Mouse (Mus musculus): Measurements from ENCODE around the gene Nr2f2. TPM values are rescaled to one million over a fixed set of nuclear protein-coding genes. Genes with fewer than 3 reads are reported as not detected.

The Nr2f2 gene
- polyA plus RNA-seq, 1 experiment from 2014 or later = 5.3 TPM

DNA sequence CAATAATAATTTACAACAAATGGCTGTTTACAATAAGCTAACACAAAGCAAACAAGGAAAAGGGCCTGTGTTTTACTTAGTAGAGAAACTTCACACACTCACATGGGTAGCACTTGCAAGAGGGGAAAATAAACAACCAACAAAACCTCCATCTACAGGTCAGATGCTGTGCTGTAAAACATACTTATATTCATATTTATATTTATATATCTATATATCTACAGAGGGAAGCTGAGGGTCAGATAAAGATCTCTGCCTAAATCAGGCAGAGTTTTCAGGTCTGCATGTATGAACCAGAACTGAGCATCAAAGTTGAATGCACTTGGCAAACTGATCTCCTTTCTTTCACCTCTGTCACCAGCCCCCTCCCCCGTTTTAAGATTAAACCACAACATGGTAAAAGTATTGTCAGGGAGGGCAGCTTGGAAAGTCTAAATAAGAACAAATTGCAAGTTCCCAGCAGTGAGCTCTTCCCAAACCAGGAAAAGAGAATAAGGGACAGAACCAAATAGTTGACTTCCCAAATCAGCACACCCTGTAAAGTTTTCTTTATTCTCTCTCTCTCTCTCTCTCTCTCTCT lies 14.5 kb downstream of the Nr2f2 start:
- DNase-seq (ENCODE audit: low spot score) = no peak

DNA sequence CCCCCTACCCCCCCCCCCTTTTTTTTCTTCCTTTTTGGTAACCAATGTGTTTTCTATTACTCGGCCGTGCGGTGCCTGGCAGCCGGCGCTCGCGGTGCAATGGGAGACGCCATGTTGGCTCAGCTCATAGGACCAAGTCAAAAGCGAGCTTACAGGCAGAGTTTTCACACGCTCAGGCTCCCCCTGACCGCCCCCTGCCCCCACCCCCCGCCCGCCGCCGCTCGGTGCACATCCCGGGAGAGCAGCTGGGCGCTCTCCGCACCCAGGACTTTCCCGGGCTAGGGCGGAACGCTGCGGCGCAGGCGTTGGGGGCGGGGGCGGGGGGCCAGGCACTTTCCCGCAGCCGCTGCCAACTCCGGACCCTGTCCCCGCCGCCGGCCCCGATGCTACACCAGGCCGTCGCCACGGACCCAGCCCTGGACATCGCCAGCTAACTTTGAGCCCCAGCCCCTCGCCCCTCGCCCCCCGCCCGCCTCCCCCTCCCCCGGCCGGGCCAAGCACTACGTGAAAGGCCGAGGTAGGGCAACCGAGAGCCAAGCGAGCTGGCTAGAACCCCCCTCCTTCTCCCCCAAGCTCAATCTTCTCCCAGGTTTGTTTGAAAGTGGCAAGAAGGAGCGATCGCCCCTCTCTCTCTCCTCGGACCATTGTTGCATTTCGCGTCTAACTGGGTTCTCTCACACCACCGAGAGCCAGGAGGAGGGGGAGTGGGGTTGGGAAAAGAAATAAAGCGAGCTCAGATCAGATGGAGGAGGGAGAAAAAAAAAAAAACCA lies 15.6 kb downstream of the Nr2f2 start:
- no peak for DNase-seq (ENCODE audit: low spot score)

DNA sequence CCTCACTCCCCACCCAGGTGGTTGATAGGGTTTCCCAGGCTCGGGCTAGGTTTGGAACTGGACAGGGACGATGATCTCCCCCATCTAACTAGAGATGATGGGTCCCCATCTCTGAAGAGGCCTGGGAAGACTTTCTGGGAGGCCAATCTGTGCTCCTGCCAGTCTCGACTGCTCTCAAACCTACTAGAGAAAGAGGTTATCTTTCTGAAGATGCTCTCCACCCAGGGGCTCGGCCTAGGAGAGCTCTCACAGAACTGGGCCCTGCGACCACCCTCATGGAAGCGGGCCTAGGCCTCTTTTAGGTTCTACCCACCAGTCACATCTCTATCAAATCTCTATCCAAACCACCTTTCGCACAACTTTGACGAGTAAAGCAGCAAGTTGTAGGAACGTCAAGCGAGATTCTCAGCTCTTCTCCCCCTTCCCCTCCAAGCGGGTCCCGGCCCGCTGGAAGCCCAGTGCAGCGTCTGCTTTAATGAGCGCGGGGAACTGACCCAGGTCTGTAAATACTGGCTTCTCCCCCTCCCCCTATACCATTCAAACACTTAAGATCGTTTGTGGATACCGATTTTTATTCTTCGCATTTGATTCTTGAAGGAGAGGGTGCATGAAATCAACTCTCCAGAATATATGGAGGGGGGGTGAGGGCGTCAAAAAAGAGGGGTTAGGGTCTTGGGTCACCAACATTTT lies 16.4 kb downstream of the Nr2f2 start:
- DNase-seq (ENCODE audit: low spot score) = no peak

DNA sequence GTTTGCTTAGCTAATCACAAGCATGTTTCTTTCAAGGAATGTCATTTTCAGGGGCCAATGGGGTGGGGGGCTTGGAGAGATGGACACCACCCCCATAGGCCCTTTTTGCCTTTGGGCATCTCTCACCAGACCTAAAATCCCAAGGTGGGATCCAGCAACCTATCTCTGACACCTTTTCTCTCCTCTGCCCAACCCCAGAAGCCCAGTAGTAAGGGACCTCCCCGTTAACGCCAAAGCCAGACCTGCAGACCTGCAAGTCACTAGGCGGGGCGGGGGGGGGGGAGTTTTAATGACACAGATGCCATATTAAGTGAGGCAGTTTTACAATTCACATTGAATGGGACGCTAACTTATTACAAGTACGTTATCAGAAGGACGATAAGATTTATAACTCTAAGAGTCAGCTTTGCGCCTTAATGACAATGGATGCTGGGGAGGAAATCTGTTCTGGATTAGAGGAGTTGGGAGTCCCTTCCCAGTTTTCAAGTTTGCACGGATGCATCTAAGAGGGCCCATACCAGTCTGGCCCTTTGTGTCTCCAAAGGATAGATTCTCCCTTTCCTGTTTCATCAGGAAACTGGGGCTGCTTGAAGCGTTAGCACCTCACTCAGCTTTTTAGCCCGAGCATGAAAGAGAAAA lies 17.4 kb downstream of the Nr2f2 start:
- no peak for DNase-seq (ENCODE audit: low spot score)

DNA sequence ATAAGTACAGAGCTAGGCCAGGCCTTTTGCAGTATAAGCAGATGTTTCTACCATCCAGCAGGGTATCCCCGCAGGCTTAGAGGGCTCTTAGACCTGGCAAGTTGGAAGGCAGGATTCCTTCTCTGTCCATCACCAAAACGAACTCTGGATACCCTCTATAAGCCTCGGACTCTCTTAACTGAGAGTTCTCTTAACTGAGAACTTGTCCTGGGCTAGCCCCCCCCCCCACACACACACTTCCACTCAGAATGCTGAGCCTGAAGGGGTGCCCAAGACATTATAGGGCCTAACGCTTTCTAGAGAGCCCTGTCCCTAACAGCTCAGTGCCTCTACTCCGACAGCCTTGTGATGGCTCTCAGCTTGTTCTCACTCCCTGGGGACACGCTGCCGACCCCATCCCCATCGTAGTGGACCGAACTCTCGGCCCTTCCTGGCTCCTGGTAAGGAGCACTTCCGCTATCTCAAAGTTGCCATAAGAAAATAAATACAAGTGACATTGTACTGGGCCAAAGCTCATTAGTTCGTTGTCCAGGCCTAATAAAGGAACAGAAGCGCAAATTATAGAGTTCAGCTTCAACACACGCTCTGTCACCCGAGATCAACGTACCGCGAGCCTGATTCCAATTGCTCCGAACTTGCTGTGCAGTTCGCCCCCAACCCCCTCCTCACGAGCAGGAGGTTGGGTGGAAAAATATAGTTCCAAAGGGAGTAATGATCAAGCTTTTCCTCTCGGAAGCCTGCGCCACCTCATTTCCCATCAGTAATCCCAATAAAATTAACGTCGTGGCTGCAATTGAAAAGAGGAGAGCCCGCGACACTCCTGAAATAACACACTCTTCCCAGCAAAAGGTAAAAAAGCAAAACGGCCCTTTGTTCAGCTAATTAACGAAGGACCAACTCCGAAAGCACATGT lies 18.2 kb downstream of the Nr2f2 start:
- DNase-seq (ENCODE audit: low spot score) = no peak

DNA sequence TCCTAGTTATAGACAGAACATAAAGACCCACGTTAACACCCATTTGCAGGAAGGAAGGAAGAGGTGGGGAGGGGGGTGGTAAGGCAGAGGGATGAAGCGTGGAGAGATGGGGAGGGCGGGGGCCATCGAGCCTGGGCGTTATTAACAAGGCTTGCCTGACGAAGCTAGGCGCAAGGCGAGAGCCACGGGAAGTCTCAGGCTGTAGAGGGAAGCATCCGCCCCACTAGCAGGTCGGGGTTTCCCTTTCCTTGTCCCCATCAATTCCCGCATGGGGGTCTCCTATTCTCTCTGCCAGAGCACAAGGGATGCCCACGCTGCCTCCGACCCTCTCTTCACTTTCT lies 18.9 kb downstream of the Nr2f2 start:
- DNase-seq (ENCODE audit: low spot score) = no peak

DNA sequence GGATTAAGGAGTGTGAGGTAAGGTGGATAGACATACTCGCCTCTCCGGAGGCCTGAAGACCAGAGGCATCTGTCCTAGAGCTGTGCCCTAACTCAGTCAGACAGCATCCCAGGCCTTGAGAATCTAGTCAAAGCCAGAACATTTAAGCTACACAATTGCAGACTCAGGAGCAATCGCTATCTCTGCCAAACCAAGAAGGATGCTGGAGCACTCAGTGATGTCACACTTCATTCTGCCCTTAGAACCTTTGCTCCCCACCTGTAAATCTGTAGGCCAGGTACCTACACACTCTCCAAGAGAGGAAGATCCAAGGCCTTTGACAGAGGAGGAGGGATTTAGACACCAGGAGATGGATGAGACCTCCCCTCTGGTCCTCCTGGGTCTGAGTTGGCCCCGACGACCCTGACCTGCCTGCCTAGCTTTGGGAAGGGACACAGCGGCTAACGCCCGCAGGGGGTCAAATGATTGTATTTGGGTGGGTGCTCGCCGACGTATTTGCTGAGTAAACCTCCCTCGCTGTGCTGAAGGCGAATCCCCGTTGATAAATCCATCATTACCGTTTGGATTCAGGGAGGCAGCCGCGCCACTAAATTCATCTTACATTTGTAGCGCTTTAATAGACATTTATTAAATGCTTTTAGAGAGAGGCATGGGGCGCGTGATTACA lies 19.5 kb downstream of the Nr2f2 start:
- DNase-seq (ENCODE audit: low spot score) = no peak

DNA sequence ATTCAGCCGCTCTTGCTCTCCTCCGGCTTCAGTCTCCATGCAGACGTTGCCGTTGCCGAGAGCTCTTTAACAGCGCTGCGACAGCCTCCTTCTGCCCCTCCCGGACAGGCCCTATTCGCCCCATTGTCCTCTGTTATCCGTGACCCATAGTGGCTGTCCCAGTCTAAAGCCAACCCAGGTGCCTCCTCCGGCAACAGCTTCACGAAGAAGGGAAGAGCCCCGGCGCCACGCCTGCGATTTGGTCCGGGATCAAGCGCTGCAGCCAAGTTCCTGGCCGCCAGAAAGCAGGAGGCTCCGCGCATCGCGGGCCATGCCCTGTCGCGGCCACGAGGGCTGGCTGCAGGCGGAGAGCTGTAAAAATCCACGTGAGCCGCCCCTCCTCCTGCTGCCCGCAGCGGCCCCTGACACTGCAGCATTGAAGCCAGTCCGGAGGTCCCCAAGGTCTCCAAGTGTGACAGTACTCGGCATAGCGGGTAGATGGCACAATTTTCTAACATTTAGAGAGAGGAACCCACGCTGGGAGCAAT lies 20.5 kb downstream of the Nr2f2 start:
- no peak for DNase-seq (ENCODE audit: low spot score)

DNA sequence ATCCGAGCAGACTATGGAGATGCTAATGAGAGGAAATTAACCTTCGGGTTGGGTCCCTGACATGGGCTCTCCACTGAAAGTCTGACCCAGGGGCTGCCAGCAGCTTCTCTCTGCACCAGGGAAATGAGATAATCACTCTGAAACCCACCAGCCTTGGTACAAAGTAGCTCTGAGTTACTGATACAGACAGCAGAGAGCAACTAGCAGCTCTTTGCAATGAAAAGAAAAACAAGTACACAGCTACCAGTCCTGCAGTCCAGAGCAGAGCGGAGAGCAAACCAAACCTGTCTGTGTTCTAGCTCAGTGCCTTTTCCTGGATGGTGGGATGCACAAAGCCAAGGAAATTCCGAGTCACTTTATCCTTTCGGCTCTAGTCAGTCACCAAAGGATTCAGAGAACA lies 23.1 kb downstream of the Nr2f2 start:
- DNase-seq (ENCODE audit: low spot score) = no peak

DNA sequence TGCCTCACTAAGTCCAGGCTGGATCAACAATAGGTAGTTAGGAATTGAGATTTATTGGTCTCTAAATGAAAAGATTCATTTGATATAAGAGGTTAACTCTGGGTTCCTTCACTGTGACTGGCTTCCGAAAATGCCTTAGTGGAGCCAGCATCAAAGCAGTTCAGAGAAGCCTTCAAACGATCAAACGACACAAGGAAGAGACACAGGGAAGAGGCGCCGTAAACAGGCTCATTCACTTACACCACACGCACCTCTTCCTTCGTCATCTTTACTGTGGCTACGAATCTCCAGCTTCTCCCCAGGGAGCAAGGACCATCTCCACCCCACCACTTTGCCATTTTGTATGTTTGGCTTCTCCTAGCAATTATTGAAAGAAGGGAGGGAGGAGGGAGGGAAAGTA lies 23.8 kb downstream of the Nr2f2 start:
- DNase-seq (ENCODE audit: low spot score) = no peak

DNA sequence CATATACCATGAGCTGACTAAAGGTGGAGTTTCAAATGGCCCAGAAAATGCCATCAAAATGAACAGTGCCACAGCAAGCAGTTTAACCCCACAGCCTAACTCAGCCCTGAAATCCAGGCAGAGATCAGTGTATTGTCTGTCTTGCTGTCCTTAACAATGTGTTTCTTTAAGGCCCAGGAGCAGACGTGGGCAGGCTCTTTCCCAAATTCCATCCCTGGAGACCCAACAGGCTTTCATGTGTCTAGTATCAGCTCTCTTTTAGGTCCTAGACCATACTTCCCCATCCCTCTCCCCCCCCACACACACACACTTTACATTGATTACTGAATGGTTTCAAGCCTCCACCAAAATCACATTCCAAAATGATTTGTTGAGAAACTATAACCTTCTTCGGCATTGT lies 24.5 kb downstream of the Nr2f2 start:
- DNase-seq (ENCODE audit: low spot score) = no peak

DNA sequence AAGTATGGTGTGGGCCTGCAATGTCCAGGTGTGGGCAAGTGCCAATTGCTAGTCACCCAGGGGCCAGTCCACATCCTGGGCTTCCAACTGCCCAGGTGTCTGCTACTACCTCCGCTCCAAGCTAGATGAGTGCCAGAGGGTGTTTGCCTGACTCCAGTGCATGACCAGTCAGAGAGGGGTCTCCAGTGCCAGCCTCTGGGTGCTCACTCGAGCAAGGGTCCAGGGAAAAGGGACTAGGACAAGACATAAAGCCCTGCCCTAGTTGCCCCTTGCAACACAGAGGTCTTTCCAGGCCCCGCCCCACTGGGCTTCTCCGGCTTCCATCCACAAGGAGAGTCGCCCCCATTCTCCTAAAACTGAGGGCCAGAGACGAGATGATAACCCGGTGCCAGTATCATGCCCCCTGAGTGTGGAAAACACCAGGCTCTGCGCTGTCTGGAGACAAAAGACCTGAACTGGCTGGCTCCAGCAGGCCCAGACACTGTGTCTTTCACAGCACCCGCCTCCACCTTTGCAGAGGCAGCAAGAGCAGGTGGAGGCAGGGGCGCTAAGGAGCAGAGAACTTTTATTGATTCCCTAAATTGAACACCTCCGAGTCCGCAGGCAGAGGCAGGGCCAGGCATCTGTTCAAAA lies 26.4 kb downstream of the Nr2f2 start:
- DNase-seq (ENCODE audit: low spot score) = no peak

DNA sequence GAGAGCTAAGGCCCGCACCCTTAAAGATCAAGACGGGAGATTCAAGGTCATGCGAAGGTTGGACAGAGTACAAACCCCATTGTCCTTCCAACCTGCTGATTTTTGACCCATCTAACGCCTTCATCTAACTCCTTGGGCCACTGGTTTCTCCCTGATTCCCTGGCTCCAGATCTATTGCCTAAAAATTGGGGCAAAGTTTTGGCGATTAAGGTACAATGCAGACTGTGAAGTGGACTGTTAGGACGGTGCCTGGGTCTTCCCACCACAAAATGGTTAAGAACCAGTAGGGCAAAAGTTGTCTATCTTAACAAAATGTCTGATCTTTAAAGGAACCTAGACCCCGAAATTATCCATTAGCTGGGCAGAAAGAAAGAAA lies 28.3 kb downstream of the Nr2f2 start:
- DNase-seq (ENCODE audit: low spot score) = no peak

DNA sequence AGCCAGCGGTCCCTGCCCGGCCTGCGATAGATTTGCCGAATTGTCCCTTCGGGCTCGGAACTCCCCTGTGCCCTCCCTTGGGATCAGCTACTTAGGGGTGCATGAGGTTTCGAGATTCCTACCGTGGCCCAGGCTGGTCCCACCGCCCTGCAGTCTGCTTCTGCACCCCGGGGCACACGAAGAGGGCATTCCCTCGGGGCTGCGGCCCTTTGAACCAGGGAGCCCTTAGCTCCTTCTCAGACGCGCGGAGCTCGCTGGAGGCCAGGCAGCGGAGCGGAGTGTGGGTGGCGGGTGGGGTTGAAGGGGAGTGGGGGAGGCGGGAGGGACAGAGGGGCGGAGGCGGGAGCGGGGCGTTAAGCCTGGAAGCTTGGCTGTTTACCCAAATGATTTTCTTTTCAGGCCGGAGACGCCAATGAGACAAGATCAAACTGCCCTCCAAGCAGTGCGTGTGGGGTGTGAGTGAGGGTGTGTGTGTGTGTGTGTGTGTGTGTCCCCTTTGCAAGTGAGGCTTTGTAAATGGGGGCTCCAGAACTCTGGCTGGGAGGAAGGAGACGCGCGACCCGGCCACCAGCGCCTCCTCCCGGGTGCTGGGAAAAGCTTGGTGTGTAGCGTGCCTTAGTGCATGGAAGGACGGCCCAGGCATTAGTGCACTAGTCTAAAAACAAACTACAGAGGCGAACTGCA lies 28.8 kb downstream of the Nr2f2 start:
- no peak for DNase-seq (ENCODE audit: low spot score)

DNA sequence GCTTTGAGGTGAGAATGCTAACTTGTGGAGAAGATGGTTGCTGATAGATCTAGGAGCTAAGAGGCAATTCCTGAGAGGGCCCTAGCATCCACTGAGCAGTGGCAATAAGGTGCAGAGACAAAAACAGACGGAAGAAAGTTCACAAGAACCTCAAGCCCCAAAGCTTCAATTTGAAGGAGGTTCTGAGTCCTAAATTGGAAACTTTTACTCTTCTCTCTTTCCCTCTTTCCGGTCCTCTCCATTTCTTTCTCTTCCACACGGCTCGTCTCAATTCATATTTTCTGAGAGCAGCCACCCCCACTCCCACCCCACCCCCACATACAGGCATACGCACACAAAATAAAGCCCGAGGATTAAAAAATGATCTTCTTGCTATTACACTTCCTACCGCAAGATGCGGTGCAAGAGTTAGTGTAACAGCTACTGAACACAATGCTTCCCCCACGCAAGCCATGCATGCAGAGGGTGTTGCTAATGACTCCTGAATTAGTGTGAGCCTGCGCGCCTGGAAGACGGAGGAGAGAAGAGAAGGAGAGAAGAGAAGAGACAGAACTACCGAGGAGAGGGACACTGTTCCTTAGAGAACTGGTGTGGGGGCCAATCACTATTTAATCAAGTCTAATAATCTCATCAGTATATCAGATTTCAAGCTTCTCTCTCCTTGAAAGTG lies 29.8 kb downstream of the Nr2f2 start:
- DNase-seq (ENCODE audit: low spot score) = no peak

DNA sequence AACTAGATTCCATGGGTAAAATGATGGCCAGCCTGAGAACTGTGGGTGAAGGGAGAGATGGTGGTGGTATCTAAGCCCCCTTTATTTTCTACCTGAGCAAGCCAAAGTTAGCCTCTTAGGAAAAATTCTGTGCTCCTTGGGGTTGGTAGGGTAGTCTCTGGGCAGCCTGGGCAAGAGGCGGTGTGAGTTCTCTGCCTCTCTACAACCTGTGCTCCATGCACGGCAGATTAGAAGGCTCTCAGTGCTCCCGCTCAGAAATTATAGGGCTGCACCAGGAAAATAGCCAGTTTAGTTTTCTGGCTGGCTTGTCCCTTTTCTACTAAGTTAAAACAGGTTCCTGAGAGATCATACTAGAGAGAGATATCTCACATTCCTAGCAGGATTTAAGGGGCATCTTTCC lies 30.4 kb downstream of the Nr2f2 start:
- no peak for DNase-seq (ENCODE audit: low spot score)

DNA sequence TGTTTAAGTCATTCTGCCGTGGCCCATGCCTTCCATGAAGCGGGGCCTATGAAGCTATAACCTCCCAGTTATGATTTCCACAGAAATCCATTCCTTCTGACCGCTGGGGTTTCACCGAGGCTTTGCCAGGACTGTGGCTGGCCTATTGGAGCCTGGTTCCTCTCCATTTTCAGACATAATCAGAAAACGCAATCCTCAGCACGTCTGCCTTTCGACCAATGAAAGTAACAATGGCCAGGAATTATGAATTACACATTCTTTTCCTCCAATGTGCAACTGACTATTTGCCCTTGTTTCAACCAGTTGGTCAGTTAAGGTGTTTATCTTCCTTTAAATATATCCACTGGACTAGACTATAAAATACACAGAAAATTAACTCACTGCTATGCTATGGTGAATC lies 31.1 kb downstream of the Nr2f2 start:
- no peak for DNase-seq (ENCODE audit: low spot score)

DNA sequence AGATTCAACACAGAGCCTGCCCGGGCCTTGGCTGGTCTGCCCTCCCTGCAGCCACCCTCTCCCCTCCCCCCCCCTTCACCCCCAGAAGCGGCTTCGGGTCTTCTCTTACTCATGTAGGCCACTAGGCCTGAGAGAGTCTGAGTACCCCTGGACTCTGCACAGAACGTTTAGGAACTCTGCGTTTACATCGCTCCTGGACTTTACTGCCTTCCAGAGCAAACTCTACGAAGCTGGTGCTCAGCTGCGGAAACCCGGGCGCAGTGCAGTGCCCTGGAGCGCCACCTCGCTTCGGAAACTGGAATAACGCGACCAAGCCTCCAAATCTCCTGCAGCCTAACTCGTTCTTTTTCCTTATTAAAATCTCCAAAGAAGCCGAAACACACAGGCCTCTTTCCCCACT lies 31.7 kb downstream of the Nr2f2 start:
- no peak for DNase-seq (ENCODE audit: low spot score)

DNA sequence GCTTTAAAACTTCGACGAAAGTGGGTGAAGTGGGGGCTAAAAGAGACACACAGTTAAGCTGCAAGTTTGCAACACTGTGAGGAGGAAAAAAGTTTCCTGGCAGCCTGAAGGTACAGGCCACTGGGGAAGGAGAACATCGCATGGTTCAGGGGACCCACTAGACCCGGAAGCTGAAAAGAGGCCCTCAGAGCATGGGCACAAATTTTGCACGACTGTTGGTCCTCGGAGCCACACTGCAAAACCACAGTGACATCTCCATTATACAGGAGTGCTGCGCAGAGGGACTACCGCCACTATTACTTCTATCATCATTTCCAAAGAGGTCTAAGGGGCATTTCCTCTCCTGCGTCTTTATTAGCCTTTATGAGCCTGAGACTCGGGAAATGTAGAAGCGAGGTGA lies 32.7 kb downstream of the Nr2f2 start:
- no peak for DNase-seq (ENCODE audit: low spot score)
